Mouse (Mus musculus) CD4-positive helper T cell, adult 2 months (primary cell): ENCODE measurements around the gene Car5a.

Source experiments
- DNase-seq: peaks from one replicate; pipeline ENCODE4 v3.0.0-alpha.2; 2012; ENCODE audit warnings: low read depth, missing footprints, low spot score

Car5a gene

DNA sequence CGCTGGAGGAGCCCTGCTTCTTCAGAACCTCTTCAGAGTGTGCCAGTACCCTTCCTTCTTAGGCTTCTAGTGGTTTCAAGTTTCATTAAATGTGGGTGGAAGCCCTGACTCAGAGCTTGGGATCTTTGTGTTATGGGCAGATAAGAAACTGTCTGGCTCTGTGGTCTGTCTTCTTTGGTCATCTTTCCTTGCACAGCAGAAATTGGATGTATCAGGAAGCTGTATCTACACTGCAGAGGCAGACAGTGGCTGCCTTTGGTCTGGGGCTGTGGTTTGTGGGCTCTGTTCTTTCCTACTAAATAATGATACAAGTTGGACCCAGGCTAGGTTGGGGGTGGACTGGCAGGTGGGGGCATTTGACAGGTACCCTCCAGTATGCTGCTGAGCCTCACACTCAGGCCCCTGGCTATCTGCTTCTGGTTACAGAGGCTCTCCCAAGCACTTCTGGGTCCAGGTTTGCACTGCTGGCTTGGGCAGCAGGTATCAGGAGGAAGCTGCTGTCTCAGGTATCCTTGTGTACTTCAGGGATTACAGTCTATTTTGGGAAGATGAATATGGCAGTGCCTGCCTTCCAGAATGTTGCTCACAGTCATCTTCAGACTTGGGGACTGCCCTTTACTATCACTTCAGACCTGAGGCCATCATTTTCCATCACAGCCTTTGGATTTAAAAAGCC is 11.3 kb upstream of the Car5a start:
- no peak for DNase-seq

DNA sequence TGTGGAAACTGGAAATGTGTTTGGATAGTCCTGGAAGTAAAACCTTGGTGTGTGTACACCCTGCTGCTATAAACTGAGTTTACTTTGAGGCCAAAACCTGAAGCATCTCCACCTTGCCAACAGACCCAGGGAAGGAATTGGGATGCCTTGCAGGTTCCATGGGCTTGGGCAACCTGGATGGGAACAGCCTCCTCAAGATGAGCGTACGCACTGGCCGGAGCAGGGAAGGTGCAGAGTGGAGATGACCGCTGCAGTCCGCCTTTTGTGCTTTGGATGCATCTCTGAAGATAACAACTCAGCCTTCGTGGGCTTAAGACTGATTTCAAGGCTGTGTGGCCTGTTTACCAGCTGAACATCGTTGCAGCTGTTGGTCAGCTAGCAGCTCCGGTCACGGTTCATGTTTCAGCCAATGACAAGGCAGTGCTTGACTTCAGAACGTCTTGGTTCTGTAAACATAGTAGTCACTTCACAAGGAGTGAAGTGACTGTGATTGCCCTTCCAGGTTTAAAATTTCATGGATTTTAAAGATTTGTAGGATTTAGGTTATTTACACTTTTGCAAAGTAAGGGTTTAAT is 10.4 kb upstream of the Car5a start:
- DNase-seq, result no peak

DNA sequence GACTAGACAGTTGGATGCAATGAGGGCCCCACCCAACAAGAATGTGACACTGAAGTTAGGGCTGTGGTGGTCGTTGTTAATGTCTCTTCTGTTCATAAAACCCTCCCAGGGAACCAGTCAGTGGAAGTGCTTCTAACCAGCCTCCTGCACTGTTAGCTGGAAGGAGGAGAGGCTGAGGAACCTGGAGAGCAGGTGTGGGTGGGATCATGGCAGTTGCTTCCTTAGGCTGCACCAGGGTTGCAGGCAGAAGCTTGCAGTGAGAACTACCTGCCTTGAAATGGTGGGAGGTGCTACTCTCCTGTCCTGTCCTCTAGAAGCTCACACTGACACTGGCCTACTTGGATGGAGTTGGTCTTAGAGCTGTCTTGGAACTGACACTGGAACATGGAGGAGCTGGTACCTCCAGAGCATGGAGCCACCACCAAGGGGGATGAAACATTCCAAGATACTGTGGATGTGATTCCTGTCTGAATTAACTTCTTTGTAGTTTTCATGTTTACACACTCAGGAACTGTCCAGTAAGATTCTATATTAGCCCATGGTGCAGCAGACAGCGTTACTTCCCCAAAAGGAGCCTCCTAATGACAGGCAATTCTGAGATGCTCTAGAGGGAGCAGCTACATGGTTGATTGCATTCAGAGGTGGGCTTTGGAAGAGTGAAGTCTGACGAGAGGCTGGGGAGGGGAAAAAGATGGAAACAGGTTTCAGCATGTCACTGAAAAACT is 9.3 kb upstream of the Car5a start:
- no peak for DNase-seq

- no peak for DNase-seq
These were observed 8.1 kb upstream of the Car5a start for GRCm38 (mm10) chr8:121952800-121953199.

DNA sequence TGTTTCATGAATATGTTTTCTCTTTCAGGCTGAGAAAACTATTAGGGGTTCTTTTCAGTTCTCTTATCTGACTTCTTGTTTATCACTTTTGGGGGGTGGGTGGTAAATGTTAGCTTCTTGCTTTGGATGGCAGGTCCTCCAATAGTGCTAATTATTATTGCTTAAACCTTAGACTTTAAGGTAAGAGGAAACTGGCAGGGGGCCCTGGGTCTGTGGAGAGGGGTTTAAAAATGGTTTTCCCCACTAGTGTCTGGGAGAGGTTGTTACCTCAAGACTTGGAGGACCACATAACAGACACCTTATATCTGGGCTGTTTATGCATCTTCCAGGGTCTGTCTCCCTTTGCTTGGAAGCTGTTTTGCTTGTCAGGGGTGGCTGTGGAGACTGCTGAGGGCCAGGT is 7.4 kb upstream of the Car5a start:
- DNase-seq, result no peak

GRCm38 (mm10) chr8:121951656-121952009 is 6.9 kb upstream of the Car5a start:
- DNase-seq, result no peak

- DNase-seq, result peak; percentile 71
These were observed 6.3 kb upstream of the Car5a start for GRCm38 (mm10) chr8:121950749-121951655.

GRCm38 (mm10) chr8:121949941-121950748 is 5.4 kb upstream of the Car5a start:
- peak; percentile 100 for DNase-seq

DNA sequence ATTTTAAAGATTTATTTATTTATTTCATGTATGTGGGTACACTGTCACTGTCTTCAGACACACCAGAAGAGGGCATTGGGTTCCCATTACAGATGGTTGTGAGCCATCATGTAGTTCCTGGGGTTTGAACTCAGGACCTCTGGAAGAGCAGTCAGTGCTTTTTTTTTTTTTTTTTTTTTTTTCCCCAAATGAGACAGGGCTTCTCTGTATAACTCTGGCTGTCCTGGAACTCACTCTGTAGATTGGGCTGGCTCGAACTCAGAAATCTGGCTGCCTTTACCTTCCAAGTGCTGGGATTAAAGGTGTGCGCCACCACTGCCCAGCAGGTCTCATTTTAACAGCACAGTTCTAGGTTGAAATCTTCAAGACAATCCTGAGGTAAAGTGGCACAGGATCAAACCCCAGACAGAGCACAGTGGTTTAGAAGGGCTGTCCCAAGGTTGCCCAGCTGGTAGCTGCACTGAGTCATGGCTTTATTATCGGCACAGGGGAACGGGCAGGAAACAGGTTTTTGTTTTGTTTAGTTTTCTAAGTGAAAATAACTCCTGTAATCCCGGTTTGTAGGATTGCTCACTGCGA is 4.6 kb upstream of the Car5a start, which contains the start of gene Banp:
Banp (plus strand) TSS at position 529 of the 579 bp plus-strand sequence.
- no peak for DNase-seq

DNA sequence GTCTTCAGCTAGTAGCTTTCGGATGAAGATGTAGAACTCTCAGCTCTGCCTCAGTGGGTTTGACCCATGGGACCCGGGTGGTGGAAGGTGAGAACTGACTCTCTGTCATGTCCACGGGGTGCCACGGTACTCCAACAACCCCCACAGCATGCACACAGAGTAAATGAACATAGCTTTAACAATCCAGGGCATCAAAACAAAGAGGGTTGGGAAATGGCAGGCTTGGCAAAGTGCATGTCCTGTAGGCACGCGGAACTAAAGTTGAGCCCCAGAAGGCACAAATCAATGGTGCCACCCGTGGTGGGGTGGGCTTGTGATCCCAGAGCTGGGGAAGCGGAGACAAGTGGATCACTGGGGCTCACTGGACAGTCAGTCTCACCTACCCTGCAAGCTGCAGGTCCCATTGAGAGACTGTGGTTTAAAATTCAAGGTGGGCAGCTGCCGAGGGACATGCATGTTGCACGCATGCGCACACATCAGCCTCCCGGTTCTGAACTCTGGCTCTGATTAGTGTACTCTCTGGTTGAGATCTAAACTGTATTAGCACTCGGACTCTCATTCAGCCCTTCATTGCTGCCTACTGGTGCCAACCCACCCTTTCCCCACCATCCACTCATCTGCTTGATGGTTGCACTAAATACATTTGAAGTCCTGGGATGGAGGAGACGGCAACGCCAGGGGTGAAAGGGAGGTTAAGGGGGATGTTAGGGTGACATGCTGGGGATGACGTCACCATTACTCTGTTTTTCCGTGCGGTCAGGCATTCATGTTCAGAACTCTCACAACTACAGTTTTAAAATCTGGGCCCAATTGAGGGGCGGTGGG is 3.8 kb upstream of the Car5a start:
- DNase-seq, result peak; percentile 54

GRCm38 (mm10) chr8:121947753-121948141 is 3.0 kb upstream of the Car5a start:
- peak; percentile 84 for DNase-seq

DNA sequence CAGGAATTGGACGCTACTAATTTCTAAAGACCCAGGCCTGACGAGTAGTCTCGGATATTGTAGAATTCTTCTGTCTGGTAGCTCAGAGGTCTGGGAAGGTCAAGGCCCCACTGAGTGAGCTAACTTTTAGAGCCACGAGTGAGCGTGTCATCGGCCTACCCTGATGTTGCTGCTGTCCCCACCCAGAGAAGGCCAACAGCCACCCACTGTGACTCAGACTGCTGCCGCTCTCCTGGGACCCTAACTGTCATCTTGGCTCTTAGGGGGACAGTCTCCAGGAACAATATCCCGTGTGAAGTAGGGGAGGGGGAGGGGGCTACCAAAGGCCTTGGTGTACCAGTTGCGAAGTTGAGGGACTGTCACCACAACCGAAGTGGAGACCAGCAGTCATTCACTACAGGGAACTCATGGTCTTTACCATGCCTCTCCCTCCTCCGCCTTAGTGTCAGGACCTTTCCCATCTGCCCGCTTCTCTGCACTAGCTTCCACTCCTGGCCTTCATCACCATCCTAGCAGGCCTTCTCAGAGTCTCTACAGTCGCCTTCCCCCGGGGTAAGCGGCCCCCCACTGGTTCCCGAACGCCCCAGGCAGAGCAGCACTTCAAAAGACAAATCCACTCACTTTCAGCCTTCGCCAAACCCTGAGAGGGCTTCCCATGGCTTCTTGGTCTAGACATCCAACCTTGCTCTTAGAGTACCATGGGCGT is 2.5 kb upstream of the Car5a start:
- no peak for DNase-seq

- DNase-seq, result no peak
These were observed 1.6 kb upstream of the Car5a start for GRCm38 (mm10) chr8:121946351-121946750.

DNA sequence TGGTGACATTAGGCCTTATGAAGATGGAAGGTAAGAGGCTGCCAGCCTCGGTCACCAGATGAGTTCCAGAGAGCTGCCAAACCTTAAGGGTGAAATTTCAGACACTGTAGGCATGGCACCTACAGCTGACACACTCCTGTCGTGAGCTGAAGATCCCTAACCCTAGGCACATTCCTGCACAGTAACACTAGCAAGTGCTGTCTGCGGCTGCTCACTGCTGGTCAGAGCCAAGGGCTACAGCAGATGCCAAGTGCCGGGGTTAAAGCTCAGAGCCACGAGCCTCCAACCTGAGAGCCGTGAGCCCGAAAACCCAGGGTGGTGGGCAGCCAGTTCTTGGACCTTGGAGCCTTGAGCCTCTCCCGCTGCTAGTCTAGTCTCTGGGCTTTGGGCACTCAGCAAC is 988 bp downstream of the Car5a start:
- DNase-seq, result no peak

GRCm38 (mm10) chr8:121943057-121943540 is 1.6 kb downstream of the Car5a start:
- no peak for DNase-seq

DNA sequence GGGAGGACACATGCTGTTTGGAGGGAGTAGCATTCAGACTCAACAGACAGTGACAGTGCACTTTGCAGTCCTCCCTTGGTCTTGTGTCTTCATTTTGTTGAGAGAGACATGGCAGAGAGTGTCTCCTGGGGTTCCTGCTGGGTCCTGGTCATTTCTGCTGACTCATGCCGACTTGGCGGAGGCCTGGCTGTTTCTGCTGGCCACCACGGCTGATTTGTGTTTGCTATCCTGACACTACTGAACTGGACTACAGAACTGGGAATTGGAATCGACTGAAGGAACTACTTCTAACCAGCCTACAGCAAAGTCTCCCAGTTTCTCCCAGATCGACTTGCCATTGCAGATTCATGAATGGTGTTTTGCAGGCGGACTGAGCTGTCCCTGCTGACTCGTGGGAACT is 6.0 kb downstream of the Car5a start:
- no peak for DNase-seq

DNA sequence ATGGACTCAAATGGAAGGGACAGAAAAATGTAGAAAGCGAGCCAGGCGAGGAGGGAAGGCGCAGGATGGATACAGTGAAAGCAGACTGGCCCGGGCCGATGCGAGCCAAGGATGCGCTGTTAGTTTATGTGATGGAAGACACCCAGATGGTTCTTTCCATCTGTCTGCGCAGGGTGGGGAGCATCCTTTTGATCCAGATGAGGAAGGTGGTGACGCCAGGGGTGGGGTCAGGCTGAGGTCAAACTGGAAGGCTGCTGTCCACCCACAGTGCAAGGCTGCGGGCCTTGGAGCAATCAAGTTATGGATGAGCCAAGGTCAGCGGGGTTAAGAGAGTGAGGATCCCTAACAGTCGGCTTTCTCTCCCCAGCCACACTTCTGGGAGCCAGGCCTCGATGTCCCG is 8.3 kb downstream of the Car5a start:
- no peak for DNase-seq

DNA sequence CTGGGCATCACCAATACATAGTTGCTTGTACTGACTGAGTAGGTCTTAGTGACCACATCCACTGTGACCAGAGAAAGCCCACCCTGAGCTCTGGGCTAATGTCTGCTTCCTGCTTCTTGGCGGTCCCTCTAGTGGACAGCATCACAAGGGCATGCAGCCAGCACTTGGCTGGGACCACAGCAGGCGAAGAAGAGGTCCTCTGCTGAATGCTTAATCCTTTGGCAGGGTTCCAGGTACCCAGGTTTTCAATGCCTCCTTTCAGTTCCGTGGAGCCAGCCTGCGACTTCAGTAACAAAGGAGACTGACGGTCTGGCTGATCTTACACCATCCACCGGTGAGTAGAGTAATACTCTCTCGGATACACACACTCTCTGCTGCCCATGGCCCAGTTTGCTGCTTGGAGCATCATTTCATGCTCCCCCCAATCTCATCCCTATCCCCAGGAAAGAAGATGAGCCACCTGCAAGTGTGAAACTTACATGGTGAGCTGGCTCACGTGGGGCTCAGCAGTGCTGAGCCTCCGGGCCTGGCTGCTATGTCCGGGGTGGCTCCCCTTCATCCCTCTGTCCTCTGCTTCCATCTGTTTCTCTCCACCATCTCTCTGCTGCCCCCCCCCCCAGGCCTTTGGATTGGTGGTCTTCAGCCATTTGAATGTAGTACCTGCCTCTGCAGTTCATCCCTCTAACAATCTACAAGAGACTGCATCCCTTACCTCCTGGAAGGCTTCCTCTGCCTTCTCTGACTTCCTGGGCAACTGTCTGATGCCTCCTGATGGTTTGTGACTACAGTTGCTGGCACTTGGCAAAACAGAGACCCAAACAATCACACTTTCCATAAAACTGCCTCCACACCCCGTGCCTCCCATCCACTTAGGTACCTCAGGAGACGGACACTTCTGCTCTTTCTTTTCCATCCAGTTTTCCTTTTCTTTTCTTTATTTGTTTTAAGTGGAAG is 9.1 kb downstream of the Car5a start:
- DNase-seq, result no peak
